25 mouse cellular contexts compared by ENCODE assay signal in genomic region chr3:113590844-113591243, GRCm38 (mm10). TPM values are rescaled to one million over a fixed set of nuclear protein-coding genes. Genes with fewer than 3 reads are reported as not detected.
A peak's percentile ranks its signal among the peaks of the same experiment; 100 is the strongest.
DNase-seq lines count a peak whose midpoint lies in the region; ATAC-seq and TF ChIP-seq lines count a peak whose summit lies in the region.
"Had no signal": no experiment of that assay in that cellular context is flagged by ENCODE, and none has a peak within 500 bp of the region (broad histone marks: within the 10 kb centered on the region; RNA-seq: fewer than 3 reads in every experiment).

No protein-coding gene starts in this region.

- H3K9me3 ChIP-seq in hindbrain, postnatal 0 days (ENCODE audit: low read length), result no peaks in the 10 kb centered on the region
- H3K9me3 ChIP-seq in hindbrain, embryonic 11.5 days (ENCODE audit: control insufficient read depth, low read length), result no peaks in the 10 kb centered on the region
- no peaks in the 10 kb centered on the region for H3K9me3 ChIP-seq in neural tube, embryonic 12.5 days
- H3K9me3 ChIP-seq: limb, embryonic 12.5 days had no signal

- peak; percentile 2 for DNase-seq in cerebellum, adult 9-10 months
- DNase-seq in hindbrain, postnatal 0 days (ENCODE audit: low spot score), result peak; percentile 4
- no peak for DNase-seq in hindbrain, embryonic 11.5 days (ENCODE audit: low spot score)
- no peak for DNase-seq in neural tube, embryonic 10.5 days (ENCODE audit: extremely low spot score, low spot score)
- DNase-seq in spleen, postnatal 4 days (ENCODE audit: low spot score in 2 of 2), result no peak
- DNase-seq in gastrocnemius, adult 8-10 months (ENCODE audit: low spot score in 2 of 2), result no peak
- DNase-seq: adrenal gland, postnatal 25 days; cerebellum, adult 9-11 months; heart, postnatal 14 days; kidney, adult 11 months; kidney, postnatal 14 days; lung, adult 2 months; right cerebral cortex, postnatal 4 days; thymus, postnatal 36 days had no signal

- WGBS in hindbrain, postnatal 0 days, result 47% methylated on average over 1 of the region's 1 CpGs
- WGBS in hindbrain, embryonic 11.5 days, result 68% methylated on average over 1 of the region's 1 CpGs
- 59% methylated on average over 1 of the region's 1 CpGs for WGBS in neural tube, embryonic 12.5 days

- H3K4me1 ChIP-seq in hindbrain, postnatal 0 days (ENCODE audit: insufficient read depth, low read length), result no peaks in the 10 kb centered on the region
- no peaks in the 10 kb centered on the region for H3K4me1 ChIP-seq in hindbrain, embryonic 11.5 days (replicated peaks; ENCODE audit: control insufficient read depth, insufficient read depth, low read length)
- no peaks in the 10 kb centered on the region for H3K4me1 ChIP-seq in neural tube, embryonic 12.5 days
- H3K4me1 ChIP-seq: limb, embryonic 12.5 days had no signal

- no peak overlapping the region for H3K9ac ChIP-seq in hindbrain, postnatal 0 days (replicated peaks; ENCODE audit: low read length)
- no peak overlapping the region for H3K9ac ChIP-seq in hindbrain, embryonic 11.5 days (ENCODE audit: low read depth, low read length)
- no peak overlapping the region for H3K9ac ChIP-seq in neural tube, embryonic 12.5 days
- H3K9ac ChIP-seq: limb, embryonic 12.5 days had no signal

- 0 out of 2 replicates have a peak, but pooled peaks cover 7% of the 10 kb centered on the region for H3K36me3 ChIP-seq in hindbrain, postnatal 0 days (ENCODE audit: insufficient read depth, low read length)
- H3K36me3 ChIP-seq in hindbrain, embryonic 11.5 days (ENCODE audit: control insufficient read depth, insufficient read depth, low read length), result 0 out of 2 replicates have a peak, but pooled peaks cover 2% of the 10 kb centered on the region
- peaks cover 9% of the 10 kb centered on the region; the same call in 1 of the 2 replicates for H3K36me3 ChIP-seq in neural tube, embryonic 12.5 days

- no peak for ATAC-seq in cerebellum, adult (ENCODE audit: insufficient number of reproducible peaks, low FRiP score, low TSS enrichment)
- no peak for ATAC-seq in hindbrain, postnatal 0 days
- ATAC-seq in hindbrain, embryonic 11.5 days (ENCODE audit: low FRiP score), result no peak
- peak; percentile 37; the same call in 1 of the 2 replicates for ATAC-seq in neural tube, embryonic 12.5 days (ENCODE audit: low FRiP score, low read depth)
- ATAC-seq: activated CD4-positive, CD25-positive, alpha-beta regulatory T cell, adult 4 months; hindbrain, embryonic 16.5 days had no signal

- no peak overlapping the region for H3K27ac ChIP-seq in hindbrain, postnatal 0 days
- no peak overlapping the region for H3K27ac ChIP-seq in hindbrain, embryonic 11.5 days (ENCODE audit: low read depth, low read length)
- no peak overlapping the region for H3K27ac ChIP-seq in neural tube, embryonic 12.5 days
- H3K27ac ChIP-seq: left cerebral cortex, adult 2 months; limb, embryonic 12.5 days; macrophage had no signal

- no peak overlapping the region for H3K4me3 ChIP-seq in hindbrain, postnatal 0 days (ENCODE audit: low read length)
- H3K4me3 ChIP-seq in hindbrain, embryonic 11.5 days (ENCODE audit: low read depth, low read length), result no peak overlapping the region
- no peak overlapping the region for H3K4me3 ChIP-seq in neural tube, embryonic 12.5 days
- H3K4me3 ChIP-seq: left cerebral cortex, adult 2 months; limb, embryonic 12.5 days had no signal

- no peak for TF ChIP-seq CTCF in hindbrain, postnatal 0 days (IDR thresholded peaks at IDR 0.05; ENCODE audit: low read depth)

- H3K27me3 ChIP-seq in hindbrain, postnatal 0 days (ENCODE audit: insufficient read depth, low read length), result no peaks in the 10 kb centered on the region
- H3K27me3 ChIP-seq in hindbrain, embryonic 11.5 days (ENCODE audit: control insufficient read depth, insufficient read depth, low read length), result no peaks in the 10 kb centered on the region
- no peaks in the 10 kb centered on the region for H3K27me3 ChIP-seq in neural tube, embryonic 12.5 days (replicated peaks)
- H3K27me3 ChIP-seq: limb, embryonic 12.5 days had no signal

- H3K4me2 ChIP-seq in hindbrain, postnatal 0 days (ENCODE audit: low read depth, low read length), result no peak overlapping the region
- no peak overlapping the region for H3K4me2 ChIP-seq in hindbrain, embryonic 11.5 days (replicated peaks; ENCODE audit: low read depth, low read length)
- H3K4me2 ChIP-seq in neural tube, embryonic 12.5 days (replicated peaks), result no peak overlapping the region
- H3K4me2 ChIP-seq: heart, embryonic 11.5 days; limb, embryonic 12.5 days had no signal

RNA-seq across cellular contexts. Expression of gene Amy1, which starts 15.7 kb away (rescaled TPM):
- total RNA-seq in hindbrain, postnatal 0 days (2014; rRNA removed), result 21.0 and 24.2 TPM in 2 replicates
- 17.6 TPM in 2 replicates for polyA plus RNA-seq in hindbrain, postnatal 0 days (2015; fragmentation: Nextera tagmentation; extraction: Ambion mirVana)
- polyA plus RNA-seq in hindbrain, embryonic 11.5 days (2014; fragmentation: Nextera tagmentation; extraction: Ambion mirVana), result 2.5 and 3.5 TPM in 2 replicates
- polyA plus RNA-seq in neural tube, embryonic 12.5 days (2016; fragmentation: Nextera tagmentation; extraction: Ambion mirVana), result 5.3 and 6.6 TPM in 2 replicates
- total RNA-seq in gastrocnemius, adult 8-10 months (2022), result 10 to 100 TPM; 17.7 to 29.9 (median 27.2) TPM
- total RNA-seq: monocyte, adult 5-6 weeks had no signal

RNA-seq across cellular contexts. Expression of gene Rnpc3, which starts 39.1 kb away (rescaled TPM):
- 26.1 and 32.3 TPM in 2 replicates for total RNA-seq in hindbrain, postnatal 0 days (2014; rRNA removed)
- 46.5 and 52.6 TPM in 2 replicates for polyA plus RNA-seq in hindbrain, postnatal 0 days (2015; fragmentation: Nextera tagmentation; extraction: Ambion mirVana)
- polyA plus RNA-seq in hindbrain, embryonic 11.5 days (2014; fragmentation: Nextera tagmentation; extraction: Ambion mirVana), result 55.7 and 56.7 TPM in 2 replicates
- 49.4 and 52.6 TPM in 2 replicates for polyA plus RNA-seq in neural tube, embryonic 12.5 days (2016; fragmentation: Nextera tagmentation; extraction: Ambion mirVana)
- total RNA-seq in gastrocnemius, adult 8-10 months (2022), result 1 to 10 TPM; 5.4 to 7.3 (median 6.5) TPM

RNA-seq across cellular contexts. Expression of gene Amy2a1, which starts 58.6 kb away (rescaled TPM):
- not detected in 2 replicates for total RNA-seq in hindbrain, postnatal 0 days (2014; rRNA removed)
- not detected in 2 replicates for polyA plus RNA-seq in hindbrain, postnatal 0 days (2015; fragmentation: Nextera tagmentation; extraction: Ambion mirVana)
- not detected in 2 replicates for polyA plus RNA-seq in hindbrain, embryonic 11.5 days (2014; fragmentation: Nextera tagmentation; extraction: Ambion mirVana)
- not detected in 2 replicates for polyA plus RNA-seq in neural tube, embryonic 12.5 days (2016; fragmentation: Nextera tagmentation; extraction: Ambion mirVana)
- total RNA-seq in gastrocnemius, adult 8-10 months (2022), result not detected
- total RNA-seq: adrenal gland, postnatal 25 days; heart, postnatal 14 days; left cerebral cortex, adult 2 months; monocyte, adult 5-6 weeks had no signal
- polyA plus RNA-seq: activated CD4-positive, CD25-positive, alpha-beta regulatory T cell, adult 4 months; gonadal fat pad, adult 2 months; heart, embryonic 11.5 days; hindbrain, embryonic 16.5 days; limb, embryonic 12.5 days; lung, adult 2 months; macrophage; neural tube, embryonic 14.5 days had no signal

Comparison
In these comparisons a context has a peak if more than half of its experiments do, and no peak if none do; other contexts are left out.
1. DNase-seq: peak in cerebellum, adult 9-10 months (single experiment) and hindbrain, postnatal 0 days (single experiment); none in hindbrain, embryonic 11.5 days (single experiment), neural tube, embryonic 10.5 days (single experiment), spleen, postnatal 4 days (0 of 2) and gastrocnemius, adult 8-10 months (0 of 2).